Mouse (Mus musculus): ENCODE measurements around the gene Itln1.

- TF ChIP-seq USF1 (IDR thresholded peaks at IDR 0.05; ENCODE audit: low read depth) = no peak
- TF ChIP-seq MAX (IDR thresholded peaks at IDR 0.05; ENCODE audit: low read depth) = no peak
These were observed at the start of gene Itln1 for GRCm38 (mm10) chr1:171535194-171535593.

All from myocyte (in vitro differentiated cells).